Mouse (Mus musculus): ENCODE measurements around the gene Fbxo46.
"Not testable (repeated sequence)": the region's sequence is repeated elsewhere in the genome, so short reads cannot be mapped to it uniquely, and the experiment has no call there.

Gene Fbxo46

DNA sequence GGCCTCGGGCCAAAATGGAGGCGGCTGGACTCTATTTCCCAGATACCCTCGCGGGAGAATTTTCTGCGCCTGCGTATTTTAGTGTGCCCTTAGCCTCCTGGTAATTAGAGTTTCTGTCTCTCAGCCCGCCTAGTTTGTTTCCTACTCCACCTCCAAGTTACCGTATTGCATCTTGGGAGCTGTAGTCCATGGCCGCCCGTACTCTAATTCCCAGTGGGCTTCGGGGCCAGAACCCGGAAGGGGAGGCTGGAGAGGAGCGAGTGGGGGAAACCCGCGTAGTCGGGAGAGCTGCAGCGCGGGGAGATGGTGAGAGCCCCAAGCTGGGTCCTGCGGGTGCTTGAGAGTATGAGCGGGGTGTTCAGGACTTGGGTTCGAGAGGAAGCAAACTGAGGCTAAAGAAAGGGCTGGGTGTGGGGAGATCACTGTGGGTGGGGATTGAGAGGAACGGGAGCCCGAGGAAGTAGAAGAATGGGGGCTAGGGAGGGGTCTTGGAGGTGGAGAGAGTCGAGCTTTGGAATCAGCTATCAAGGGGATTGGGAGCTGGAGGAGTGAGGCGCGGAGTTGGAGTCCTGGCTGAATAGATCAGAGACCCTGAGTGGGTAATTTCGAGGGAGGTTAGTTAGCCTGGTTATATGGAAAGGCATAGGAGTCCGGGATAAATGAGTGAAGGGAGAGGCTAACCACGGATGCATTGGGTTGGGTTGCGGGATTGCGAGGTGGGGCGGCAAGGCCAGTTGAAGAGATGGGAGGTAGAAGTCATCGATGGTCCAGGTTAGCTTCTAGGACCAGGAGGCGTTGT, at the start of gene Fbxo46:
Gene Fbxo46 (plus strand): TSS at position 229 of the 799 bp plus-strand sequence.
- DNase-seq (ENCODE audit: low read depth, low spot score), result peak; percentile 97

DNA sequence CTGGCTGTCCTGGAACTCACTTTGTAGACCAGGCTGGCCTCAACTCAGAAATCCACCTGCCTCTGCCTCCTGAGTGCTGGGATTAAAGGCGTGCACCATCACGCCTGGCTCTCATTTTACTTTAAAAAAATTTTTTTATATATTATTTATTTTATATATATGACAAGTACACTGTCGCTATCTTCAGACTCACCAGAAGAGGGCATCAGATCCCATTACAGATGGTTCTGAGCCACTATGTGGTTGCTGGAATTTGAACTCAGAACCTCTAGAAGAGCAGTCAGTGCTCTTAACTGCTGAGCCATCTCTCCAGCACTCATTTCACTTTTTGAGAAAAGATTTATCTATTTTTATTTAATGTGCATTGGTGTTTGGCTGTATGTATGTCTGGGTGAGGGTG, 48.6 kb upstream of the Fbxo46 start:
- DNase-seq (ENCODE audit: low read depth, low spot score), result not testable (repeated sequence)

DNA sequence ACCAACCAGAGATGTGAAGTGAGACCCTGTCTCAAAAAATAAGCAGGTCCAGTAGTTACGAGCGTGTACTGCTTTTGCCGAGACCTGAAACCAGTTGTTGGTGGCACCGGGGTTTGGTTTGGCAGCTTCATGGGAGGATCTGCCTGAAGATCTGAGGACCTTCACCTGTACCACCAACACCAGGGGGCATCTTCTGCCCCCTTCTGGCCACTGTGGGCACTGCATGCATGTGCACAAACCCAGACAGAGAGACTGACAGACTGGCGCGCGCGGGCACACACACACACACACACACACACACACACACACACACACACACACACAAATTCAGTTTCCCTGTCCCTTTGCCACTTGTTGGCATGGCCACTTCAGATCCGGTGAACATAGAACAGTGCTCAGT, 46.2 kb upstream of the Fbxo46 start:
- peak; percentile 40 for DNase-seq (ENCODE audit: low read depth, low spot score)

DNA sequence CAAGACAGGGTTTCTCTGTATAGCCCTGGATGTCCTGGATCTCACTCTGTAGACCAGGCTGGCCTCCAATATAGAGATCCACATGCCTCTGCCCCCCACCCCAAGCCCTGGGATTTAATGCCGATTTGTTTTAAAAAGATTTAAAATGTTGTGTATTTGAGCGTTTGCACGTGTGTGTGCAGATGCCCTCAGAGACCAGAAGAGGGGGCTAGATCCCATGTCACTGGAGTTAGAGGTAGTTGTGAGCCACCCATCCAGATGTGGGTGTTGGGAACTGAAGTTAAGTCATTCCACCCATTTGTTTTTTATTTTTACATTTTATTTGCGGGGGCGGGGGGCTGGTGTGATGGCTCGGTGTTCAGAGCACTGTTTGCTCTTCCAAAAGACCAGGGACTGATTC, 45.2 kb upstream of the Fbxo46 start:
- no peak for DNase-seq (ENCODE audit: low read depth, low spot score)

DNA sequence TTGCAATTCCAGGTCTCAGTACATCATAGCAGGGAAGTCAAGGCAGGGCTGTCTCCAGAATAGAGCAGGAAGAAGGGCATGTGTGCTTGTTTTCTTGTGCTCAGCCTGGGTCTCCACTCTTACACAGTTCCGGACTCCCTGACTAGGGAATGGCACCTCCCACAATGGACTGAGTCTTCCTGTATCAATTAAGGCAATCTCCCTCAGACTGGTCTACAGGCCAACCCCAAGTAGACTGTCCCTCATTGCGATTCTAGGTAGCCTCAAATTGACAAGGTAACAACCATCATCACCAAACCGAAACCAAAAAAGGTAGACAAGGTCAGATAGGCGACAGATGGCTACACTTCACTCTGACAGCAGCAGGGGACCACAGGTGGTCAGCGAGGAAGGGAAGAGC, 44.4 kb upstream of the Fbxo46 start:
- no peak for DNase-seq (ENCODE audit: low read depth, low spot score)

DNA sequence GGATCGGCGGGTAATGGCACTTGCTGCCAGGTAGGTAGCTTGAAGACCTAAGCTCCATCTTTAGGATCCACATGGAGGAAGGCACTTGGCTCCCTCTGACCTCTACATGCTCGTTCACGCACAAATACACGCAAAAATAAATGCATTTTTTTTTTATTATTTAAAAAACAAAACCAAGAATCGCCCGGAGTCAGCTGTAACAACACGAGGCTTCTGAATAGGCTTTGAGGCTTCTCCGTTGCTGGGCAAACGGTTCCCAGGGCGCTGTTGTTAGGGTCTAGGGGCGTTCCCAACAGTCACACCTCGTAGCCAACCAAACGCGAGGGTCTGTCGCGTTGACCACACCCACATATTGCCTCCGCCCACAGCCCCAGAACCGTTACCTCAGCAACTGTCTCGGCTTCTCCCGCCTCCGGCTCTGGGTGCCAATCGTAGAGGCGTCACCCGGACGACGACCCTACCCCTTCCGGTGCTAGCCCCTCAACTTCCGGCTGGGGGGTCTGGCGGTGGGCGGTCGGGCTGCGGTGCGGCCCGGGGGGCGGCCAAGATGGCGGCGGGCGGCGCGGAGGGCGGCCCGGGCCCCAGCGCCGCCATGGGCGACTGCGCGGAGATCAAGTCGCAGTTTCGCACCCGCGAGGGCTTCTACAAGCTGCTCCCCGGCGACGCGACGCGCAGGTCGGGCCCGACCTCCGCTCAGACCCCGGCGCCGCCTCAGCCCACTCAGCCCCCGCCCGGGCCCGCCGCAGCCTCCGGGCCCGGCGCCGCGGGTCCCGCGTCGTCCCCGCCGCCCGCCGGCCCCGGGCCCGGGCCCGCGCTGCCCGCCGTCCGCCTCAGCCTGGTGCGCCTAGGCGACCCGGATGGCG, 43.7 kb upstream of the Fbxo46 start, which contains the start of gene Dmwd:
Gene Dmwd (plus strand): TSS at position 505 of the 863 bp plus-strand sequence.
- peak; percentile 99 for DNase-seq (ENCODE audit: low read depth, low spot score)

DNA sequence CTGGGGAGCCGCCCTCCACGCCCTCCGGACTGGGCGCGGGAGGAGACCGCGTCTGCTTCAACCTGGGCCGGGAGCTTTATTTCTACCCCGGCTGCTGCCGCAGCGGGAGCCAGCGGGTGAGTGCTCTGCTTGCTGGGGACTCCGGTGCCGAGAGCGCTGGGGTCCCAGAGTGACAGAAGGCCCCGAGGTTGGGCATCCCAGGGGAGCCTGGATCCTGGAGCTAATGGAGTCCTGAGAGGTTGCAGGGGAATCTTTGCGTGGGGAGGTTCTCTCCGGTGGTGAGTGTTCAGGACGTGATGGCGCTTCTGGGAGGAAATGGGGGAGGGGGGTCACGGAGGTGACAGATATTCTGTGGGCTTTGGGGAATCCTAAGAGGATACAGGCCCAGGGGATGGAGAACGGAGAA, 43.1 kb upstream of the Fbxo46 start:
- DNase-seq (ENCODE audit: low read depth, low spot score), result no peak

DNA sequence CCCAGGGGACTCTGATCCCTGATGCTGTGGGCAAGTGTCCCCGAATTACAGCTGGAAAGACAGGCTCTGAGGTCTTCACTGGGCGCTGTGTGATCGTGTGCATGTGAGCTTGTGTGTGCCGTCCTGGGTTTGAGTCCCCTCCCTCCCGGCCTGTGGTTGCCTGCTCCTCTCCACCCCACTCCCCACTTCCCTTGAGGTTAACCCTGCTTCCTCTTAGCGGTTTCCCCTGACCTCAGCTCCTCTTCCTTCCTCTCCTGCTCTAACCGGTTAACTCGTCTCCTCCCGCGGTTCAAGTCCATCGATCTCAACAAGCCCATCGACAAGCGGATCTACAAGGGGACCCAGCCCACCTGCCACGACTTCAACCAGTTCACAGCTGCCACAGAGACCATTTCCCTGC, 41.9 kb upstream of the Fbxo46 start:
- DNase-seq (ENCODE audit: low read depth, low spot score), result no peak

DNA sequence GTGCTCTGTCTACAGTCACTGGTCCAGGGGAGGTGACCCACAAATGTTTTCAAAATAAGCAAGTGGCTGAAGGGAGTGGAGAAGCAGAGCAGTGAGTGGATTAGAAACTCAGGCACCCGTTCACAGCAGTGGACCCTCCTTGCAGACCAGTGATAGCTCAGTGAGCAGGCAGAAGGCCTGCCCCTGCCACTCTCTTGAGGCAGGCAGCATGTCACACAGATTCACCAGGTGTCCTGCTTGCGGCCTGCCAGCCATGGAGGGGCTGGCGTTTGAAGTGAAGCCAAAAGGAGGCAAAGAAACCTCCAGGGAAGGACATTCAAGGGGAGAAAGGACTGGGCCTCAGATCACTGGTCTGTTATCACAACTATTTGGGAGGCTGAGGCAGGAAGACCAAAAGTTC, 40.9 kb upstream of the Fbxo46 start:
- no peak for DNase-seq (ENCODE audit: low read depth, low spot score)

DNA sequence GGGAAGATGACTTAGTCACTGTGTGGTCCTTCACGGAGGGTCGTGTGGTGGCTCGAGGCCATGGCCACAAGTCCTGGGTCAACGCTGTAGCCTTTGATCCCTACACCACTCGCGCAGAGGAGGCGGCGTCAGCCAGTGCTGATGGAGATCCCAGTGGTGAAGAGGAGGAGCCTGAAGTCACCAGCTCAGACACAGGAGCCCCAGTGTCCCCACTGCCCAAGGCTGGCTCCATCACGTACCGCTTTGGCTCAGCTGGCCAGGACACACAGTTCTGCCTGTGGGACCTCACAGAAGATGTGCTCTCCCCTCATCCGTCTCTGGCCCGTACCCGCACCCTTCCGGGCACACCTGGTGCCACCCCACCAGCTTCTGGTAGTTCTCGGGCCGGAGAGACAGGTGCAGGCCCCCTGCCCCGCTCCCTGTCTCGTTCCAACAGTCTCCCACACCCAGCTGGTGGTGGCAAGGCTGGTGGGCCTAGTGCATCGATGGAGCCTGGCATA, 39.2 kb upstream of the Fbxo46 start:
- DNase-seq (ENCODE audit: low read depth, low spot score), result no peak

DNA sequence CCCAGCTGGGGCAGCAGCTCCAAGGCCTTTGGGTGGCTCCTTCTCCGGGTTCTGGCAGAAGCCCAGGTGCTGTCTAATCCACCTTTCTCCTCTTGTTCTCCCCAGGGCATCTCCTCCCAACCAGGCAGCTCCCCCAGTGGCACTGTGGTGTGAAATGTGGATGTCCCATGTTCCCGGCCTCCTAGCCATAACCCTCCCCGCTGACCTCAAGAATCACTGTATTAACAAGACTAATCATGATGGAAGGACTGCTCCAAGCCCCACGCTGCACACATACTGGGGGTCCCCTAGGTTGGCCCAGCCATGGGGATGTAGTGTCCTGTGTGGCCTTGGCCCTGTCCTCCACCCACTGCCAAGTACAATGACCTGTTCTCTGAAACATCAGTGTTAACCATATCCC, 37.5 kb upstream of the Fbxo46 start:
- DNase-seq (ENCODE audit: low read depth, low spot score), result no peak

DNA sequence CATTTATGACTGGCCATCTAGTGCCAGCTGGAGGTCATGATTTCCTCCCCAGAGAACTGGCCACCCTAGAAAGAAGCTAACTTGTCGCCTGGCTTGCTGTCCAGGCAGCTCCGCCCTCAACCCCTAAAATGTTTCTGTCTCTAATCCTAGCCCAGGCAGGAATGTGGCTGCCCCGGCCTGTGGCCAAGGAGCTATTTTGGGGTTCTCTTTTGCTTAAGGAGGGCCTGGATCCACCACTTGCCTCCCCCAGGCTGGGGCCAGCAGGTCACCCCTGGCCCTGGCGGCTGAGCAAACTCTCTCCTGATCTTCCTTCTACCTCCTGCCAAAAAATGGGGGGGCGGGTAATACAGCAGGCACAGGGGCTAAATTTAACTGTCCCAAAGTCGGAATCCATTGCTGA, 36.6 kb upstream of the Fbxo46 start:
- DNase-seq (ENCODE audit: low read depth, low spot score), result no peak

DNA sequence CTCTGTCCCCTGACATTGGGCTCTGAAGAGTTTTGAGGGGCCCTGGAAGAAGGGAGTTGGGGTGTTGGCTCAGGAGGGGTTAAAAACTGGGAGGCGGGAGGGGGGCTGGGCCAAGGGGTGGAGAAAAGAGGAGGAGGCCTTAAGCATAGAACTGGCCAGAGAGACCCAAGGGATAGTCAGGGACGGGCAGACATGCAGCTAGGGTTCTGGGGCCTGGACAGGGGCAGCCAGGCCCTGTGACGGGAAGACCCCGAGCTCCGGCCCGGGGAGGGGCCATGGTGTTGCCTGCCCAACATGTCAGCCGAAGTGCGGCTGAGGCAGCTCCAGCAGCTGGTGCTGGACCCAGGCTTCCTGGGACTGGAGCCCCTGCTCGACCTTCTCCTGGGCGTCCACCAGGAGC, 36.0 kb upstream of the Fbxo46 start, which contains the start of gene Dmpk:
Gene Dmpk (plus strand): TSS at position 149 of the 400 bp plus-strand sequence.
- DNase-seq (ENCODE audit: low read depth, low spot score), result no peak

DNA sequence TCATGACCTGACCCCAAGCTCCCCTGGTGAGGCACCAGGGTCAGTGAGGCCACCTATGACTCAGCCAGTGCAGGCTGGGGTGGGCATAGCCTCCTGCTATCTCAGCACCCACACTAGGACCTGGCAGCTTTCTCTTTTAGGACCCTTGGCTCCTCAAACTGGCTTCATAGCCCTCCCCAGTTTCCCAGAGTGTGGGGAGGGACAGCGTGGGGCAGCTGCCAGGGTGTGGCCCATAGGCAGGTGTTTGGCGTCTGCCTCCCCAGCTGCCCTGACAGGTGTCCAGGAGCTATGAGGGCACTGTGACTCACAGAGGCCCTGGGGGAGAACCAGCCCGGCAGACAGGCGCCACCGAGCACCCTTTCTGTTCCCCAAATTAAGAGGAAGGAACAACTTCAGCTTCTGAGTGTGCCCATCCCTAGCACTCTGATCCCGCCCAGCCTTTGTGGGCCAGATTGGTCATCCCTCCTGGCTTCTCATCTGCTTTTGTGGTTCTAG, 35.3 kb upstream of the Fbxo46 start:
- no peak for DNase-seq (ENCODE audit: low read depth, low spot score)

DNA sequence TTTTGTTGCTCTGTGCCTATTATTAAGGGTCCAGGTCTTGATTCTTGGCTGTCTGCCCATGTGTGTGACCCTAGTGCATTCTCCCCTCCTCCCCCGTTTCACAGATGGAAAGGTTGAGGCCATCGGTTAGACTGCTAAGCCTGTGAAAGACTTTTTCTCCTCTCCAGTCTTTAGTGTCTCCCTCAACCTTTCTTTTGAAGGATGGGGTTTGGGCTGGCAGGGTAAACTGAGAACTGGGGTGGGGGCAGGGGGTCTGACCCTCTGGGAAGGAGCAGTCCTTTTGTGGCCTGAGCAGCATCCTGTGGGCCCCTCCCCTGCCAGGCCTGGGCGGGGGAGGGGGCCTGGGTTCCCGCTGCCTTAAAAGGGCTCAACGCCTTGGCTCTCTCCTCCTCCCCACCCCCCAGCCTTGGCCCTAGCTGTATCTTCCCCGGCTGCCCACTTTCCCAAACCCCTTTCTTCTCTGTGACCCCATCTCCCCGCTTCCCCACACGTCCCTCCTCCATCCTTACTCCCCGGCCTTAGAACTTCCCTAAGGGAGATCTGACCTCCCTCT, 34.7 kb upstream of the Fbxo46 start:
- no peak for DNase-seq (ENCODE audit: low read depth, low spot score)

DNA sequence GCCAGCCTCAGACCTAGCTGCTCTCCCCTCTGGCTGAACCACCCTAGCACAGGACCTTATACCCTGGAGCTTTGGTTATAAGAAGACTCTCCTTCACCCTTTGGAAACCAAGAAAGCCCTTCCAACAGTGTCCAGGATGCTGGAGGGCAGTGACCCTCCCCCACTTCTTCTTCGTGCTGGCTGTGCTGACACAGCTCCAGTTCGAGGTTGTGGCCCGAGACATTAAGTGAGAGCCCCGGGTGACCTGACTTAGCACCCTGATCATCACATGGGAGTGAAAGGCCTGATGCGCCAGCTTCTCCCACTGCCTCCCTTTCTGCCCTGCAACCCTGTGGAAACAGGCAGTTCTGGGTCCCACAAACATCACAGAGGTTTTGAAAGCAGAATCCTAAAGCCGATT, 34.2 kb upstream of the Fbxo46 start:
- no peak for DNase-seq (ENCODE audit: low read depth, low spot score)

DNA sequence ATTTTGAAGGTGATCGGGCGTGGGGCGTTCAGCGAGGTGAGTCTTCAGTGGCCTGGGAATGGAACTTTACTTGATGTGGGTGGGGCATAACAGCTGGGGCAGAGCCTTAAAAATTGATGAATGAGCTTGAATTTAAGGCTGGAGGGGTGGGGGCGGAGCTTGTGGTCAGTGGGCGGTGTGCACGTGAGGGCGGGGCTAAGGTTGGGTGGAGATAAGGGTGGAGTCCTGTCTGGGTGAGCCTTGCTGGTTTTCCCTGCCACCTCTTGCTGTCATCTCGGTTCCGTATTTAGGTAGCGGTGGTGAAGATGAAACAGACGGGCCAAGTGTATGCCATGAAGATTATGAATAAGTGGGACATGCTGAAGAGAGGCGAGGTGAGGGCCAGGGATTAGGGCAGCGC, 33.6 kb upstream of the Fbxo46 start:
- no peak for DNase-seq (ENCODE audit: low read depth, low spot score)

DNA sequence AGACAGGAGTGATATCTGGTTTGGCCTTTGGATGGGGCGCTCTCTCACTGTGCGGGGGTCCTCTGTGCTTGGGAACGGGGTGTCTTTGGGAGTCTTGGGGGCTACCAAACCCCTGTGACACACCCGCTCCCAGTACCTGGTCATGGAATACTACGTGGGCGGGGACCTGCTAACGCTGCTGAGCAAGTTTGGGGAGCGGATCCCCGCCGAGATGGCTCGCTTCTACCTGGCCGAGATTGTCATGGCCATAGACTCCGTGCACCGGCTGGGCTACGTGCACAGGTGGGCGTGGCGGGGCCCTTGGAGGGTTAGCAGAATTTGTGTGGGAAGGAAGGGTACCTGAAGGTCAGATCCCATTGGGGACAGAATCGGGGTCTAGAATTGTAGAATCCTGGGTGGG, 32.9 kb upstream of the Fbxo46 start:
- no peak for DNase-seq (ENCODE audit: low read depth, low spot score)

DNA sequence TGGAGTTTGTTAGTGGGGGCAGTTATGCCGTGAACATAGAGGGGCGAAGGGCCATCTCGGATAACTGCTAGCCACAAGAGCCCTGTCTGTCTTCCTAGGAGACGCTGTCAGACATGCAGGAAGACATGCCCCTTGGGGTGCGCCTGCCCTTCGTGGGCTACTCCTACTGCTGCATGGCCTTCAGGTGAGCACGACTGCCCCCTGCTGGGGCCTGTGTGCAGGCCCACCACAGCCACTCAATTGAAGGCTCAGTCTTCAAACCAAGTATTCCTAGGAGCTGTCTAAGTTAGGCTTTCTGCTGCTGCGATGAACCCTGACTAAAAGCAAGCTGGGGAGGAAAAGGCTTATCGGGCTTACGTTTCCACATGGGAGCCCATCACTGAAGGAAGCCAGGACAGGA, 30.8 kb upstream of the Fbxo46 start:
- DNase-seq (ENCODE audit: low read depth, low spot score), result peak; percentile 66

DNA sequence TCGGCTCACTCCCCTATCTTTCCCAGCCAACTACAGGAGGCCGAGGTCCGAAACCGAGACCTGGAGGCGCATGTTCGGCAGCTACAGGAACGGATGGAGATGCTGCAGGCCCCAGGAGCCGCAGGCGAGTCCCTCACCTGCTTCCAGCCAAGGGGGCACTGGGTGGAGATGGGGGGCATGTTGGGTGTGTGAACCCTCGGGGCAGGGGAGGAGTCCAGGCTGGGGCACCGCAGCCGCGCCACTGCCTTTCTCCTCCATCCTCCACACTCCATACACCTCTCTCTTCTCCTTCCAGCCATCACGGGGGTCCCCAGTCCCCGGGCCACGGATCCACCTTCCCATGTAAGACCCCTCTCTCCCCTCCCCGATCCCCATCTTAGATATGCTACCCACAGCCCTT, 27.7 kb upstream of the Fbxo46 start:
- no peak for DNase-seq (ENCODE audit: low read depth, low spot score)

DNA sequence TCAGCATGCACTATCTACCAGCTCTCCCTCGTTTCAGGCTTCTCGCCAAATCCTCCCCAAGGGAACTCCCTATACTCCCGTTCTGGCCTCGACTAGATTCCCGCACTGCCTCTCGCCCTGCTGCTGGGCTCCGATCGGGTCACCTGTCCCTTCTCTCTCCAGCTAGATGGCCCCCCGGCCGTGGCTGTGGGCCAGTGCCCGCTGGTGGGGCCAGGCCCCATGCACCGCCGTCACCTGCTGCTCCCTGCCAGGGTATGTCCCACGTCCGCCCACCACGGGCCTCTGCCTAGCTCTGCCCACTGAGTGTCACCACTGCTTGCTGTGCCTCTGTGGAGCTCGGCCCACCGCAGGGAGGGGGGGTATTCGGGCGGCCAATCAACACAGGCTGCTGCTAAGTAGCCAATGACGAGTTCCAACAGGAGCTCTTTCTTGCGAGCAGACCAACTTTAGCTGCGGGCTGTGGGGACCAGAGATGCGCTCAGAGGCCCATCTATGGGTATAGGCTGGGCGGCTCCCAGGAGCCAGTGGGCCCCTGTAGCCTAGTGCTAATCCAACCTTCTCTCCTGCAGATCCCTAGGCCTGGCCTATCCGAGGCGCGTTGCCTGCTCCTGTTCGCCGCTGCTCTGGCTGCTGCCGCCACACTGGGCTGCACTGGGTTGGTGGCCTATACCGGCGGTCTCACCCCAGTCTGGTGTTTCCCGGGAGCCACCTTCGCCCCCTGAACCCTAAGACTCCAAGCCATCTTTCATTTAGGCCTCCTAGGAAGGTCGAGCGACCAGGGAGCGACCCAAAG, 27.1 kb upstream of the Fbxo46 start:
- DNase-seq (ENCODE audit: low read depth, low spot score), result peak; percentile 78

Data from forelimb bud, embryonic 11.5 days (tissue).